Mouse (Mus musculus) CH12.LX (cell line): ENCODE data around the gene Pde6d.
A peak's percentile ranks its signal among the peaks of the same experiment; 100 is the strongest.

ENCODE experiments used
- CTCF ChIP-seq, 2 experiments: IDR thresholded peaks in 1 of 2; conservative IDR thresholded peaks in 1 of 2; 2 replicates each; pipeline ENCODE4 v1.5.1; 2011 to 2012; ENCODE audit warnings: low read depth in 2 of 2, low read length in 2 of 2, improper control_type of control experiment in 1 of 2, inconsistent platforms in 1 of 2, mild to moderate bottlenecking in 1 of 2, moderate library complexity in 1 of 2
- MYC ChIP-seq: IDR thresholded peaks from 2 replicates; pipeline ENCODE4 v1.6.1; 2011; ENCODE audit warnings: low read depth, mild to moderate bottlenecking, improper control_type of control experiment, low read length

GRCm38 (mm10) chr1:86598516-86598915, 16.1 kb upstream of the Pde6d start:
- peak in 1 of 2 experiments; percentile 66; a peak in 3 of 4 replicates for TF ChIP-seq CTCF (conservative IDR thresholded peaks at IDR 0.05 in 1 of 2, IDR thresholded peaks at IDR 0.05 in 1 of 2; ENCODE audit: low read depth in 2 of 2, low read length in 2 of 2)
- TF ChIP-seq MYC, result no peak
